Mouse (Mus musculus) brain, embryonic 14.5 days (tissue): ENCODE measurements at regions not wholly inside any gene's neighbourhood (a gene's known extent, or its start where the extent isn't known, plus 50 kb on each side); places are given as distances from the start of the nearest gene placed in this dataset.
A peak's percentile ranks its signal among the peaks of the same experiment; 100 is the strongest.

Experiments
- DNase-seq: peaks from one replicate; pipeline ENCODE4 v3.0.0-alpha.2; 2011; ENCODE audit warnings: low read depth
- CTCF ChIP-seq: fragments of 200-500 bp; IDR thresholded peaks from 2 replicates; pipeline ENCODE4 v1.5.1; 2012; ENCODE audit warnings: inconsistent platforms, mild to moderate bottlenecking, moderate library complexity, borderline replicate concordance; ENCODE audit not compliant: insufficient read depth, insufficient read length; ENCODE audit errors: extremely low read depth
- POLR2A ChIP-seq: fragments of 200-500 bp; IDR thresholded peaks from 2 replicates; pipeline ENCODE4 v1.6.1; 2012; ENCODE audit warnings: mild to moderate bottlenecking, inconsistent platforms, borderline replicate concordance; ENCODE audit not compliant: poor library complexity, insufficient read depth, insufficient read length, severe bottlenecking; ENCODE audit errors: extremely low read depth

DNA sequence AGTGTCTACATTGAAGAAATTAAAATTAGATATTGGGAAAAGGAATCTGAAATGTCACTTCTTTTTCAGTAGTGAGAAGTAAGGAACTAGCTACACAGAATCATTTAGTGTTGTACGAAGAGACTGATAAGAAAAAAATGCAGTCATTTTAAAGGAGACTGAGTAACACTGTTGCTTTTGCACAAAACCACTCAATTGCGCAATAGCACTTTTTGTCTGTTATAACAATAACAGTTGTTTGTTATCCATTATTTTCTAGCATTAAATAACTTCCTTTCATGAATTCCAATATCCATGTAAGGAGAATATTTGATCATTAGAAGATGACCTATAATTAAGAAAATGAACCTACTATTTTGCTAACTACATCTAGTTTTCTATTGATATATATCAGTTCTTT is 790.8 kb downstream of the Slitrk1 start:
- no peak for TF ChIP-seq CTCF
- TF ChIP-seq POLR2A: no peak
- DNase-seq: no peak

DNA sequence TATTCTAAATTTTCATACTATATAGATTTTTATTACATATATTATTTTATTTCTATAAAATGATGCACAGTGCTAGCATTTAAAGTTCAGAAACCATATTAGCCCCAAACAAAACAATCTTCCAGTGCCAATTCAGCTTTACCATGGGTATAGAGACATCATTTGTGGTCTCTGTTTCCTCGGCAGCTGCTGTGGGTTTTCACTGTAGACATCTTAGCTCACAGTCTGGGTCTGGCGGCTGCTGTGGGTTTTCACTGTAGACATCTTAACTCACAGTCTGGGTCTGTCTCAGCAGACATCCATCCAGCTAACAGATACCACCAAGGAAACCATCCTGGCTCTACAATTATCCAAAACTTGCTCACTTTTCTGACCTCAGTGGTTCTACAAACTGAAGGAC is 808.9 kb downstream of the Slitrk1 start:
- no peak for TF ChIP-seq POLR2A
- no peak for TF ChIP-seq CTCF
- DNase-seq: no peak

DNA sequence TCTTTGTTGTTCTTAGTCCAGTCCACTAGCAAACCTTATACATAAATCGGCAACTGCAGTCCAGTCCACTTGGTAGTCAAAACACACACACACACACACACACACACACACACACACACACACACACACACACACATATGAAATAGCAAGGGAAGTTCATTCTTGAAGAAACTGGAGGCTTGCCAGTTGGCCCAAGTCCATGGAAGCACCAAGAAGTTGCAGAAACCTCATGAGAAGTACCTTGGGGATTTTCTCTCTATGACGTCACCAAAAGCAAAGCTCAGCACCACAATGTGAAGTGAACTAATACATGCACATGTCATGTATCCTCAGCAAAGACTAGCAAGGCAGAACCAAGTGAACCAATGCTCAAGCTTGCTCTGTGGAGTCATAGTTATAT is 823.0 kb downstream of the Slitrk1 start:
- DNase-seq: peak; percentile 7
- TF ChIP-seq CTCF (no peak), POLR2A (no peak)

DNA sequence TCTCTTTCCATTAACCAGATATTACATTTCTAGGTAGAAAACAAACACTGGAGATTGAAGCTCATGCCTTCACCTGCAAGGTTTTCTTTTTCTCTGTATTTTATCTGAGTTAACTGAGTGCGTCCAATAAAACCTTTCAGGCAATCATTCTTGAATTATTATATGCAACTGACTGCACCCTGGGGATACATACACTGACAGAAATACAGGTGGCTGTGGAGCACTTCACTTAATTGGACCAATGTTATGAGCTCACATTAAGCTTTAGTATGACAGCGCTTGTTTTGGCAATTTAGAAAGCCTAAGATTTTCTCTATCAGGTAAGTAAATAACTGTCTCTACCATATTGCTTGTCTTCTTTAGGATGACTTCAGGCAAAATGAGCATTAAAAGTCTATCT is 864.0 kb downstream of the Slitrk1 start:
- peak; percentile 7 for DNase-seq

DNA sequence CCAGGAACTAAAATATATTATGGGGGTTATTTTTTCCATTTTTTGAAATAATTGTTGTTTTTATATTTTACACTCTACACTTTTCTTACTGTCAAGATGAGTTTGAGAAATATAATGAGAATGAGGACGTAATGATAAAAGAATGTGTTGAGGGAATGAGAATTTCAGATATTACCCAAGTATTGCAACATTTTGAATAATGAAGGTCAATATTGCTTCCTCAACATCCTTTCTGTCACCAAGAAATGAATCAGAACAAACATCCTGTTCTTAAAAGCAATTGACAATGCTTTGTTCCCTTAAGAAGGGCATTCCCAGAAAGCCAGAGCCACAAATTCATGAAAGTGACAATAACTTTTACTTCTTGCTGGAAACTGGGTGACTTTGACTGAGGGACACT is 878.0 kb downstream of the Slitrk1 start:
- no peak for DNase-seq
- TF ChIP-seq CTCF (no peak), POLR2A (no peak)

More for the DNA sequence above, 864.0 kb downstream of the Slitrk1 start:
- TF ChIP-seq POLR2A (no peak), CTCF (no peak)

DNA sequence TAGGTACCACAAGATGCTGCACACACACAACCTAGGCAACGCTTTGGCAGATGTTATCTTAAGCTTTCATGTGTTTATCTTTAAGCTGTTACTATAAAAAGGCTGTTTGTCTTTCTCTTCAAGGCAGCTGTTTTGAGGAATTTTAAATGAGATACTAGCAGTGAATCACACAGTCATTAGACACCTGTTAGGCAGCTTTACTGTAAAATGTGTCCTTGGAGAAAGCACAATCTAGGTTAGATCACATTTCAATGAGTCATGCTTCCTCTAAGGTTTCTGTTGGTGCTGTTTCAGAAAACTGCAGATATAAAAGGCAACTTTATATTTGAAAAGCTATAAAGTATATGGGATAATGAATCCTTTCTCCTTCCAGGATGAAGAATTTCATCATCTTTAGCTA is 879.8 kb downstream of the Slitrk1 start:
- no peak for TF ChIP-seq POLR2A
- TF ChIP-seq CTCF: no peak

DNA sequence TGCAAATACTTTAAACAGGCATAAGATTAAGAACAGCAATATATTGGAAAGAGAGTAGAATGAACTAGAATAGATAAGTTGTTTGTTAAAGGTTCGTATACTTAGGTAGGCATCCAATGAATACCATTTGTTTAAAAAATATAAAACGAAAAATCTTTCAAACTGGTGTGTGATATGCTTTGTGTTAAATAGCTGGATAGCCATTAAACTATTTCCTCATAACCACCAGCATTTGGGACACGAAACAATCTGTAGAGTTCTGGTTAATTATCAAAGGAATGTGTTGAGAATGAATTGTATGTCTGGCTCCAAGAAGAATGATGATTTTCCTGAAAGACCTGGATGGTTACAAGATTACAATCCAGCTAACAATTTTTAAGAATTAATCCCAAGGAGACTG is 891.4 kb downstream of the Slitrk1 start:
- peak; percentile 4 for DNase-seq
- TF ChIP-seq CTCF (no peak), POLR2A (no peak)

More for the DNA sequence above, 879.8 kb downstream of the Slitrk1 start:
- no peak for DNase-seq

DNA sequence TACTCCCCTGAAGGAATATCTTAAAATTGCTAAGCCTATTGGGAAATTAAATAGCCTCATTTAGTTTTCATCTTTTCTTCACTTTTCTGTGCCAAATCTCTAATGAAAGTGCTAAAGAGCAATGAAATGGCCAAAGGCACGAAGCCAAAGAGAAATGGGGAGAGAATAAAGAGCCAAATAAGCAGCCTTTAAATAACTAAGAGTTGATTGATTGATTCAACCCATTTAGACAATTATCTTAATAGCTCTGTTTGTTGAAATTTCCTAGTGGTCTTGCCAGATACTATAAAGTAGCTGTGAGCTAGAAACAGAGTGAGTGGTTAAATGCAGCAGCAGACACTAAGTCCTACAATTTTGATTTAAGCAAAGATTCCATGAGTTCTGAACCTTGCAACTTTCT is 891.9 kb downstream of the Slitrk1 start:
- TF ChIP-seq CTCF (no peak), POLR2A (no peak)
- DNase-seq: peak; percentile 91

DNA sequence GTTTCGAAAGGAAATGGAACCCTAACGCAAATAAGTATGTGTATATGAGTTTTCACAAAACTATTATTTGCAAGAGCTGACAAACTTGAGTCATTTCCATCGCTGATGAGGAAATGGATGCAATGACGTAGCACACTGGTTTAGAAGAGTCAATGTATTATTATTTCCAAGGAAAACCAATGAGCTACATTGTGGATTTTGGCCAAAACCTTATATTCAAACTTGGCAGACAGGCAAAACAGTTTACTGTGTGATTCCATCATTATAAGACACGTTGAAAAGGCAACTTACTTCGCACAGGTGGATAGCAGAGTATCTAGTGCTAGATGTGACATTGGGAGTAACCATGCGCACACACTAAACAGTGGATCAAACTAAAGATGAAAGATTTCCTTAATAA is 892.6 kb downstream of the Slitrk1 start:
- no peak for TF ChIP-seq POLR2A
- TF ChIP-seq CTCF: no peak

DNA sequence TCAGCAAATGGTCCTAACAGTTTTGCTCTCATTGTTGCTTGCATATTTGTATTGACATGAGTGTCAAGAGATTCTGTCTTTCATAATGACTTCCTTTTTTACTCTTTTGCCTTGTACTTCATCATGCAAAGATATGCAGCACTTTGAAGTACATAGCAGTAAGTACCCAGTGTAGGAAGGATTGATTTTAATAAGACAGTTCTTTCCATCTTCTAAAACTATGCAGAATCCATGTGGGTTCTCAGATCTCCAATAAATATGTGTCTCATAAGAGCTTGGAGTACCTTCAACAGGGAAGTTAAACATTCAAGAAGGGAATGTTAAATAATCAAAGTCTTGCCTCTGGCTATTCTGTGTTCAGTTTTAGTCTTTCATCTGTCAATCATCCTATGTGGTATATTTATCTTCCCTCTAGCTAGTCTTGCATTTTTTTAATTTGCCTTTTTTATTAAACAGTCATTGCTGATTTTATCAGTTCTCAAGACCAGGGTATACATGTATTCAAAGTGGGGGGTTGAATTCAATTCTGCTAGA is 926.1 kb downstream of the Slitrk1 start:
- no peak for TF ChIP-seq POLR2A
- TF ChIP-seq CTCF: no peak
- DNase-seq: peak; percentile 56

More for the DNA sequence above, 892.6 kb downstream of the Slitrk1 start:
- peak; percentile 60 for DNase-seq

DNA sequence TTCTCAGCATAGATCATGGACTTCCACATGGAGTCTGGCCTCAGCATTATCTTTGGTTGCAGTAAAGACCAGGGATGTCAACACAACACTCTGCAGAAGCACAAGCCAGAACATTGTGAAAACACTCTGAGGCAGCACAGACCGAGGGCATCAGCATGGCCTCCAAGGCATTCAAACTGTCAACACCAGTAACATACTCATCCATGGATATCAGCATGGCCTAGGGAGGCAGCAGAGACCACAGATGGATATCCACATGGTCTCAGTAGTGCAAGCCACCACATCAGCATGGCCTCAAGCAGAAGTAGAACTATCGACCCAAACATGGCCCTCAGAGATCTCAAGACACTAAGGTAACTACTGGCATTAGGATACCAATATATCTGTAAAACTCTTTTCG is 935.8 kb downstream of the Slitrk1 start:
- no peak for DNase-seq
- no peak for TF ChIP-seq CTCF
- no peak for TF ChIP-seq POLR2A

DNA sequence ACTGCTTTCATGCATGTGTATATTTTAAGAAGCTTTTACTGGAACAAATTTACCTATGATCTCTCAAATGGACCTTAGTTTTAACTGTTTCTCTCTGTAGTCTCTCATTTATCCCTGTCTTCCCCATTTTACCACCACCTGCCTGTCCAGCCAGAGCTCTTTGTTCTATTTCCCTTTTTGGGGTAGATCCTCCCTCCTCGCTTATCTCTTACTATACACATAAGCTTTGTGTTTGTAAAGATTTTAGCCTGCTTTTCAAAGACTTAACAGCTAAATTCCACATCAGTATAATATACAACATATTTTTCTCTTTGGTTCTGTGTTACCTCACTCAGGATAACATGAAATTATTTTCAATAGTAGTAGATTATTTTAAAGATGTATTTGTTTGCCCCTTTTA is 961.9 kb downstream of the Slitrk1 start:
- TF ChIP-seq POLR2A (no peak), CTCF (no peak)
- DNase-seq: no peak

DNA sequence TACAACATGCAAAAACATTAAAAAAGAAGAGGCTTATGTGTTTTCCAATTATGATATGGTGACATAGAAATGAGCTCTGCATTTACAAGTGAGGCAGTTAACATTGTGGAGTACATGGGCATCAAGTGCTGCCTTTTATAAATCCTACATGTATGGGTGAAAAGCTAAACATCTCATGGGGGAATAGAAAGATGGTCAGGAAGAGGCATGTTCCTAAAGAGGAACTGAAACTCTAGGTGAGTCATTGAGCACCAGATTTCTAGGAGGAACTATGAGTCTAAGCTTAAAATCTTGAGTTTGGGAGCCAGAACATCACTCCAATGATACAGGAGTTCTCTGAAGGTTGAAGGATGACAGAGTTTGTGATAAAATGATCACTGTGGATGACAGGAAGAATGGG is 1010.2 kb downstream of the Slitrk1 start:
- TF ChIP-seq CTCF (no peak), POLR2A (no peak)
- no peak for DNase-seq

DNA sequence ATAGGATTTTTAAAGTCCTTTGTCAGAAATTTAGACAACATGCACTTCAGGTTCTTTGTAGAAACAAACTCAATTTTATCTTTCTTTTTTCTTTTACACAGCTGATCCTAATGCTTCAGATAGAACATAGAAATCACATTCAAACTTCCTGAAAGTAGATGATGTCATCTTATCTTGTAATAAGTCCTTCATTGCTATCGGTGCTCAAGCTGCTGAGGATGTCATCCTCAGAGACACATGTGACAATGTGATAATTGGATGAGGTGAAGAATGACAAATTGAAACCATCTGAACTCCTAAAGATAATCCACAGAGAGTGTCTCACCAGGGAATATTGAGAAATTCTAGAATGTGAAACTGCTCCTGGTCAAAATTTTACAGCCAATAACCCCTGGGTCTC is 1012.1 kb downstream of the Slitrk1 start:
- no peak for DNase-seq
- TF ChIP-seq POLR2A (no peak), CTCF (no peak)
